Mouse (Mus musculus) cerebellum, adult (tissue): ENCODE measurements around the gene Os9.
"Not testable (repeated sequence)": the region's sequence is repeated elsewhere in the genome, so short reads cannot be mapped to it uniquely, and the experiment has no call there.

Experiments used
- ATAC-seq: cut with Nextera tagmentation; 2 replicates; pipeline ENCODE4 v1.9.2; 2017; ENCODE audit warnings: mild to moderate bottlenecking, moderate library complexity, mixed read lengths; ENCODE audit not compliant: insufficient number of reproducible peaks, low FRiP score, low TSS enrichment

Gene Os9

GRCm38 (mm10) chr10:127121066-127121477, at the start of gene Os9:
Gene Os9, minus strand, starts transcription at chr10:127121131.
- peak; percentile 89 for ATAC-seq

GRCm38 (mm10) chr10:127170002-127170401, 49.1 kb upstream of the Os9 start:
- ATAC-seq = no peak

GRCm38 (mm10) chr10:127167614-127168192, 46.8 kb upstream of the Os9 start:
- ATAC-seq = no peak

DNA sequence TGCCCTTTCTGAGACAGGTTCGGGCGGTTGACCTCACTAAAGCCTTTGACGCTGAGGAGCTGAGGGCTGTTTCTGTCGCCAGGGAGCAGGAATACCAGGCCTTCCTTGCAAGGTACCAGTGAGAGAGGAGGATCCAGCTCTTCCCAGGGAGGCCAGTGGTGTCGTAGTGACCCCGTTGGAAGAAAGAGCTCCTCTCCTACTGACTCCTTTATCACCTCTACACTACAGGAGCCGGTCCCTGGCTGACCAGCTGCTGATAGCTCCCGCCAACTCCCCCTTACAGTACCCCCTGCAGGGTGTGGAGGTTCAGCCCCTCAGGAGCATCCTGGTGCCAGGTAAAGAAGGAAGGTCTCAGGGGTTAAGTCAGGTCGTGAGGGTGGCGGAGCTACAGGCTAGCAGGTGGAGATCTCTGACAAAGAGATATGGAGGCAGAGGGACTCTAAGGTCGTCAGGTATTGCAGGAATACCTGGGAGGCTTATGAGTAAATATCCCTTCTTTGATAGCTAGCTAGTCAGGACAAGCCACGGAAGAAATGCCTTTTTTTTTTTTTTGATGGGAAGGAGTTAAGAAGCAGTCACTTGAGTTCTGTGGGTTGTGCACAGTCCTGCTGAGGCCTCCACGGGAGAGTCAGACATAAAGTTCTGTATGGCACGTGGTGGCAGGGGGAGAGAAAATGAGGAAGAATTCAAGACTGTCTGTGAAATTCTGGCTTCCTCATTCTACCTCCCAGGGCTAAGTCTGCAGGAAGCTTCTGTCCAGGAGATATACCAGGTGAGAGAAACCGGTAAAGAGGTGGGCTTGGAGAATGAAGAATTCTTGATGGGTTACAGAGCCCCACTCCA, 46.1 kb upstream of the Os9 start:
- no peak for ATAC-seq

- ATAC-seq = peak; percentile 0; the same call in 1 of the 2 replicates
These were observed 45.4 kb upstream of the Os9 start for GRCm38 (mm10) chr10:127166404-127166715.

DNA sequence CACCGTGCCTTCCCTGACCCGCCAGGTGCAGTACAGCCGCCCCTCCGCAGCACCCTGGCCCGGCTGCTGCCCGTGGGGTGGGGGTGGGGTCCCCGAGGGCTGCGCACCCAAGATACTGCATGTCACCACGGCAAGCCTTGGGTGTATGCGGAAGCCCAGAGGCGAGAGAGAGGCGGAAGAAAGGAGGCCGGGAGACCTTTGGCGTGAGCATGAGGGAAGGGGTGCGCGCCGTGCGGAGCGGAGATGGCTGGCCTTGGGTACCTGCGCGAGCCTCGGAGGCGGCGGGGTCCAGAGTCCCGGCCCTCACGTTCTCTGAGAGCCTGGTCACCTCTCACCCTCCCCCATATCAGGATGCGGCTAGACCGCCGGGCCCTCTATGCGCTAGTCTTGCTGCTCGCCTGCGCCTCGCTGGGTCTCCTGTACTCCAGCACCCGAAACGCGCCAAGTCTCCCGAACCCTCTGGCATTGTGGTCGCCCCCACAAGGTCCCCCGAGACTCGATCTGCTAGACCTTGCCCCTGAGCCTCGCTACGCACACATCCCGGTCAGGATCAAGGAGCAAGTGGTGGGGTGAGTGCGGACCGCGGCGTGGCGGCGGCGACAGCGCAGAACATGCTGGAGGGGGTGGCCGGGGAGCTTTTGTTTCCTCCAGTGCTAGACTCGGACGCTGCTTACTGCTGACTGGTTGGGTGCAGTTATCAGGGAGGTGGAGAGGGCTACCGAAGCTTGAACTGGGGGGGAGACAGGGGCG, 44.9 kb upstream of the Os9 start:
- ATAC-seq = peak; percentile 46; the same call in 1 of the 2 replicates

- ATAC-seq = no peak
These were observed 44.4 kb upstream of the Os9 start for GRCm38 (mm10) chr10:127165354-127165653.

DNA sequence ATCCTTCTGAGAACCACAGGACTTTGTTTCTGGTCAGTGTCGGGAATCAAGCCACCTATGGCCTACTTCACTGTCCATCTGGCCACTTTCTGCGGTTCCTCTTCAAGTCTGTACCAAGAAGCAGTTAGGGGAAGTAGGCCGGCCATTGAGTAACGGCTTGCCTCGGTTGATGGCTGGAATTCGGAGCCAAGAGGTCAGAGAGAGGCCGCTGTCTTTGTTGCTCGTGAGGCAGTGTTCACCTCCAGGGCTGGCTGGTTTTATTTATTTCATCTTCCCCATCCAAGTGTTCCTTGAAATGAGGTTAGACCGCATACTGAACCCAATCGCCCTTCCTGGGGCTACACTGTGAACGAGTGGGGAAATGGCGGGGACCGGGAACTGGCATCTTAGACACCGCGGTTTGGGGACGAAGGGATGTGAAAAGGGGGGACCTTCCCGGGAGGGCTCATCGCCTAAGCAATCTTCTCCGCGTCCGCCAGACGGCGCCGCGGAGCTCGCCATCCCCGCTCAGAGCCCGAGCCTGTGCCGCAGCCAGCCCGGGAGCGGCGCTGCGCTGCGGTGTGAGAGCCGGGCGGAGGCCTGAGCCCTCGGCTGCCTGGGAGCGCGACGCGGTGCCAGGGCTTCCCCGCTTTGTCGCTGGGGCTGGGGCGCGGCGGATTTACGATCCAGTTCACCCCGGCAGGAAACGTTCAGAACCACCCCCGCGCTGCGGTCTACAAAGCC, 43.9 kb upstream of the Os9 start, which contains the start of gene B4galnt1:
Gene B4galnt1, plus strand, starts transcription at position 595 of the 723 bp plus-strand sequence.
- peak; percentile 78 for ATAC-seq

GRCm38 (mm10) chr10:127164190-127164589, 43.3 kb upstream of the Os9 start:
- ATAC-seq = no peak

GRCm38 (mm10) chr10:127162771-127163261, 41.9 kb upstream of the Os9 start:
- not testable (repeated sequence) for ATAC-seq

- ATAC-seq = no peak
These were observed 39.8 kb upstream of the Os9 start for GRCm38 (mm10) chr10:127160728-127161127.

DNA sequence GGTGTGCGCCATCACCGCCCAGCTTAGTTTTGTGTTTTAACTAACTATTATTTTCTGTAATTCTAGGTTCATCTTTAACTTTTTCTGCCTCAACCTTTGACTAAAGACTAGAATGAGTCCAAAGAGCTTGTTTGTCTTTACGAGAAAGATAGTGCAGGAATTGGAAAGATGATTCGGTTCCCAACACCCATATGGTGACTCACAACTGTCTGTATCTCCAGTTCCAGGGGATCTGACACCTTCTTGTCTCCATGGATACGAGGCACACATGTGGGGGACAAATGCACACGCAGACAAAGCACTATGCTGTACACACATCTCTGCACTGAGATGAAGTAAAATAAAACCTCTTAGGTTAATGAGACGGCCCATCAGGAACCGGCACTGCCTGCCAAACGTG, 39.1 kb upstream of the Os9 start:
- no peak for ATAC-seq

DNA sequence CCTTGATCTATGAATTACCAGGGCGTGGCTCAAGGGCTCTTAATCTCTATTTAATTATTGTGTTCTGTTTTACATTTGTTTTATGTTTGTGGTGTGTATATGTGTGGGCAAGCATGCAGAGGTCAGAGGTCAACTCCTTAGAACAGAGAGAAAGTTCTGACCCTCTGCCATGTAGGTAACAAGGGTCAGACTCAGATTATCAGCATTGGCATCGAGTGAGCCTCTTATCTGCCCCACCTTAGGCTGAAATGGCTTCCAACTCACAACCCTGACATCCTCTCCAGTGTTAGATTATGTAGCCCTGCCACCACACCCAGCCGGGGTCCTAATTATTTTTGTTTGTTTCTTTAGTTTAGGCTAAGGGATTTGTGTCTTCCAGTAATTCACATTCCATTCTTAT, 37.5 kb upstream of the Os9 start:
- no peak for ATAC-seq

DNA sequence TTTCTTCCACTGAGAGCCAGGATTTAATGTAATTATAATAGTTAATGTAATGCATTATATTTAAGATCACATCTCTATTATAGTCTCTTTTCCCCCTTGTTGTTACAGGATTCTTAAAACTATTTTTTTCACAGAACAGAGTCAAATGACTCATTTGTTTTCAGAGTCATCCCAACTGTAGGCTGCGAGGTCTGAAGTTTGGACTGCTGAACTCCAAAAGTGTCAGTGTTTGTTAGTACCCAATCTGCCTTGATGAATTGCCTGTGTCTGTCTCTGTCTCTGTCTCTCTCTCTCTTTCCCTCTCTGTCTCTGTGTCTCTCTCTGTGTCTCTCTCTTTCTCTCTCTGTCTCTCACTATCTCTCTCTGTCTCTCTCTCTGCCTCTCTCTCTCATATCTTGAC, 35.6 kb upstream of the Os9 start:
- ATAC-seq = no peak

GRCm38 (mm10) chr10:127156089-127156488, 35.2 kb upstream of the Os9 start:
- no peak for ATAC-seq

DNA sequence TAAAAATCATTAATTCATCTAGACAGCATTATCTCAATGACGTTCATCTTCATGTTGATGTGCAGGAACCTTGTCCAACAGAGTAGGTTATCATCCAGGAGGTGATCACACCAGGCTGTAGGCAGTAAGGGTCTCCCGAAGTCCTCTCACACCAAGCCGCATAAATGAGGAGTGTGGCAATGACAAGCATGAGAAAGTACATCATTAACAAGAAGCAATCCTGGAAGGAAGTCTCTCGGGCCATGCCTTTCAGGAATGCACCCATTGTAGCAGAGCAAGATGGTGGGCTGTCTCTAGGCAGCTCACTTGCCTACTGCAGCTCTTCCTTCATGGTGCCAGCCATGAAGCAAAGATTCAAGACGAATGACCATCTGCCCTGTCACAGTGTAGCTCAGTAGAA, 33.7 kb upstream of the Os9 start:
- no peak for ATAC-seq

GRCm38 (mm10) chr10:127154241-127154640, 33.3 kb upstream of the Os9 start:
- no peak for ATAC-seq

DNA sequence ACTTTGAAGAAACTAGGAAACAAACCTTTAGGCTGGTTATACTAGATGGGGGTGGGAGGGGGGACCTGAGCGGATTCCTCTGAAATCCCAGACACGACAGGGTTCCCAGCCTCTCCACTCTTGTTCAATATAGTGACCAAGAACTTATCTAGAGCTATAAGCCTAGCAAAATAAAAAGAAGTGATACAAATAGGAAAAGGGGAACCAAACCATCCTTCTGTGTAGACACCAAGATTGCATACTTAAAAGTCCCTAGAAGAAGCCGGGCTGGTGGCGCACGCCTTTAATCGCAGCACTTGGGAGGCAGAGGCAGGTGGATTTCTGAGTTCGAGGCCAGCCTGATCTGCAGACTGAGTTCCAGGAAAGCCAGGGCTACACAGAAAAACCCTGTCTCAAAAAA, 32.4 kb upstream of the Os9 start:
- ATAC-seq = no peak

DNA sequence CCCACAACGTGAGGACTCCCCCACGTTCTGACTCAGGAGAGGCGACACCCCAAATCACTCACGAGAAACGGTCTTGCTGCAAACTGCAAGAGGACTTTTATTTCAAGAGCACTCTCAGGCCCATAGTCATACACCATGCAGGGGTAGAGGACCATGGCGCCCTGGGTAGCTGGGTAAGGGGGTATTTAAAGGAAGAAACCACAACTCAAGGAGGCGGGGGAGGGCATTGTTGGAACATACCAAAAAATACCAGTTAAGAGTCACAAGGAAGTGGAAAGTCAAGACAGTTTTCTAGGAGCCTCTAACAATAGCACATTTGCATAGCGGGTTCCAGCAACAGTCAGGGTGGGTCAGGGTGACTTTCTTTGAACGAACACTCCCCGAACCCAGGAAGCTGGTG, 31.6 kb upstream of the Os9 start:
- not testable (repeated sequence) for ATAC-seq

GRCm38 (mm10) chr10:127151233-127151632, 30.3 kb upstream of the Os9 start:
- not testable (repeated sequence) for ATAC-seq

DNA sequence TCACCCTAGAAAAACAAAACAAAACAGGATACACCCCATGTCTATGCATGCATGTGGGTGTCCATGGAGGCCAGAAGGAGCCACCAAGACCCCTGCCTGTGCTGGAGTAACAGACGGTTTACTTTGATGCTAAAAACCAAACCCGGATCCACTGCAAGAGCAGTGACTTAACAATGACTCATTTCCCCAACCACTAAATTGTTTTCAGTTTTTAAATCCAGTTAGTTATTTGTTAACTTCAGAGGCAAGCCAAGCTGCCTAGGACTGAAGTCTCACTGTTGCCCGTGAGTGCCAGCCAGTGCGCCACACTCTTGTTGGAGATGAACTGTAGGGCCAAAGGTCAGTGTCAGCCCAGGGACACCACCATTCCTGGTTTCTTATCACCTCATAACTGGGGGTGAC, 29.5 kb upstream of the Os9 start:
- ATAC-seq = no peak
